Mouse (Mus musculus): ENCODE measurements around the gene Kera. TPM values are rescaled to one million over a fixed set of nuclear protein-coding genes. Genes with fewer than 3 reads are reported as not detected.

Kera gene
- total and polyA plus RNA-seq, 3 experiments: not detected

Other genes starting within 250 kb of the Kera start
- 100 to 1,000 TPM; 209 to 328 TPM for gene Dcn, start 127.3 kb upstream of the Kera start, total RNA-seq (2021)
- 29.7 and 31.3 TPM in 2 replicates for gene Dcn, start 127.3 kb upstream of the Kera start, polyA plus RNA-seq (2012; rRNA removed)
- gene Lum, start 41.8 kb upstream of the Kera start, total RNA-seq (2021): 10 to 100 TPM; 17.5 to 19.2 TPM
- 2.1 and 2.8 TPM in 2 replicates for gene Lum, start 41.8 kb upstream of the Kera start, polyA plus RNA-seq (2012; rRNA removed)
- gene Epyc, start 37.2 kb downstream of the Kera start, total RNA-seq (2021): under 1 TPM; 0.49 to 0.55 TPM
- not detected in 2 replicates for gene Epyc, start 37.2 kb downstream of the Kera start, polyA plus RNA-seq (2012; rRNA removed)
- not detected for gene Ccer1, start 86.2 kb downstream of the Kera start, total RNA-seq (2021)
- not detected in 2 replicates for gene Ccer1, start 86.2 kb downstream of the Kera start, polyA plus RNA-seq (2012; rRNA removed)
- not detected for gene C030005K15Rik, start 119.9 kb downstream of the Kera start, total RNA-seq (2021)
- gene C030005K15Rik, start 119.9 kb downstream of the Kera start, polyA plus RNA-seq (2012; rRNA removed): not detected in 2 replicates